Mouse (Mus musculus) heart, postnatal 4 days (tissue): ENCODE data around the gene Rgs9bp. TPM values are rescaled to one million over a fixed set of nuclear protein-coding genes. Genes with fewer than 3 reads are reported as not detected.

Experiments used
- DNase-seq: peaks from one replicate; pipeline ENCODE4 v3.0.0; 2021
- total RNA-seq, 2 experiments: library from RNA; stranded (reverse); gene quantifications; 2 replicates each; pipeline ENCODE4 v1.2.3; 2021

Rgs9bp gene
- under 1 TPM; 0.09 to 0.14 TPM for total RNA-seq

DNA sequence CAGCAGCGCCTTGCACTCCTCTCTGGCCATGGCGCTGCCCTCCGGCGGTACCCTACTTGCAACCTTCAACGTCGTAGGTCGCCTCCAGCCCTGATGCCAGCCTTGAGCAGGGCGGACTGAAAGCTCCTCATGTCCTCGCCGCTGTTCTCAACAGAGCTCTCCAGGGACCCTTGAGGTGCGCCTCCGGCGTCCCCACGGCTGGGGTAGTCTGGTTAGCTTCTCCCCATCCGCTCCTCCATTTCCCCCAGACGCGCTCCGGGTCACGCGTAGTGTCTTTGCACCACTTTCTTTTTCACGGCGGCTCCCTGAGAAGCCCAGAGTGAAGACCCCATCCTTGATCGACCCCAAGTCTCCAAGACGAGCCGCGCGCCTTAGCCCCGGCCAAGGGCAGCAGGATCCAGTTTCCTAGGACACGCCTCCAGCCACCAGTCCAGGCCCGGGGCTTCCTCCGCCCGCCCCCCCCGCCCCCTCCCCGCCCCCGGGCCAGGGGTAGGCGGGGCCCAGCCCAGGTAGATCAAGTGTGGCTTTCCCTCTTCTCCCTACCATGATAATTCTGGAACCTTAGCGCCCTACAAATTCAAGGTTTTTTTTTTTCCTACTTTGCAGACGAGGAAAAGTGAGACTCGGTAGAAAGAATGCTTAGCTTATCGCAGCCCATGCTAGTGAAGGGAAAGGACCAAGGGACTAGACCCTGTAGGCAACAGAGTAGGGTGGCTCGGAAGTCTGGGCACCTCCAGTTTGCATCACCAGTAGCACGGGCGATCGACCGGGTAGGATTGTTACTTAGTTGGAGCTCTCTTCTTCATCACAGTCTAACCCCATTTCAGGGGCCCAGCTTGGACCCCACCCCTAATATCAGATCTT, at the start of gene Rgs9bp:
Gene Rgs9bp, minus strand, starts transcription at position 392 of the 864 bp plus-strand sequence.
- DNase-seq = peak; percentile 28

DNA sequence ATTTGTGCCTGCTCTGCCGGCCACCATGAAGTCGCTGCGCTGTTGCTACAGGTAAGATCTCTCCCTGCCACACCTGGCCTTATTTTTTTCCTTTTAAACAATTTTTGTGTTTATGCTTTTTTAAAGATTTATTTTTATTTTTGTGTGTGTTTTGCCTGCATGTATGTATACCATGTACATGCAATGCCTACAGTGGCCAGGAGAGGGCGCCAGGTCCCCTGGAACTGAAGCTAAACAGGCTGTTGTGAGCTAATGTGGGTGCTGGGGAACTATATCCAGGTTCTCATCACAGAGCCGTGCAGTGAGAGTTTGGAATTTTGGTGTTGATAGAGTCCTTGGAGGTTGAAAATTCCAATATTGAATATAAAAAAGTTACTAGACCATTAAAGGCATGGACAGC, 43.1 kb upstream of the Rgs9bp start:
- peak; percentile 26 for DNase-seq

DNA sequence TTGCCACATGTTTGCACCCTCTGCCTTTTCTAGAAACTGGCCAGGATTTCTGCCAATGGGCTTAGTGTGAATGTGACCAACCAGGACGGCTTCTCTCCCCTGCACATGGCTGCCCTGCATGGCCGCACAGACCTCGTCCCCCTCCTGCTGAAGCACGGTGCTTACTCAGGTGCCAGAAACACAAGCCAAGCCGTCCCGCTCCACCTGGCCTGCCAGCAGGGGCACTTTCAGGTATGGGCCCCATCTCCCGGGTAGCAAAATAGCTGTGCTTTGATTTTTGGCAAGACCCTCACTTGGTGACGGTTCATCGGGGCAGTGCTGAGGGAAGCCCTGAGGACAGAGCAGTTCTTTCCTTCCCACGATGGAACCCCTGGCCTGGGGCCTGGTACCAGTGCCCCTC, 42.0 kb upstream of the Rgs9bp start:
- no peak for DNase-seq

GRCm38 (mm10) chr7:35626038-35626437, 40.7 kb upstream of the Rgs9bp start:
- DNase-seq = no peak

DNA sequence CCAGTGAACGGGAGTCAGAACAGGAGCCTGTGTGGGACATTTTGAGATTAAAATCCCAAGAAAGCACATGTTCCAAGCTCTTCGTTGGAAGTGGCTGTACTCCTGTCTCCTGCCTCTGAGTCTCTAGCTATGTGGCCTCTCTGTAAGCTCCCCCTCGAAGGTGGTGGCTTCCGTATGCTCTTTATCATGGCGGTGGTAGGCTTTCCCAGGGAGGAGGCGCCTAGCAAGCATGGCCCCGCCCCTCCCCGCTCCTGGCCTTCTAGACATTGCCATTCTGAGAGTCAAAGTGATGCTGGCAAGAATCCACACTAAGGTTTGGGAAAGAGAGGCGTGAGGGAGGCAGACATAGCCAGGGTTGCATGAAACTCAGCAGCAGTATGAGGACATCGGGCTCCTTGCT, 37.2 kb upstream of the Rgs9bp start:
- DNase-seq = no peak

DNA sequence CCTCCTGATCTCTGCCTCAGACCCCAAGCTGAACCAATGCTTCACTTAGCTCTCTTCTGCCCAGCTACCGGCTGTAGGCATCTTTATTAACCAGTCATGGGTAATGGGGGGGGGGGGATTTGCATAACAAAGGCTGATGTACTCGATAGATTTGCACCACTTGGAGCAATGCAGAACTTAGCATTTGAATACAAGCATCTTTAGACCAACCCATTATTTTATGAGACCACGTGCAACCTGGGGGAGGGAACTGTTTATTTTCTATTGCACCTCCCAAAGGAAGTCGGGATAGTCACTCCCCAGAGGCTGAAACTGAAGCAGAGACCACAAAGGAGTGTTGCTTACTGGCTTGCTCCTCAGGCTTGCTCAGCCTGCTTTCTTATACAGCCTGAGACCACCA, 32.1 kb upstream of the Rgs9bp start:
- DNase-seq = no peak

DNA sequence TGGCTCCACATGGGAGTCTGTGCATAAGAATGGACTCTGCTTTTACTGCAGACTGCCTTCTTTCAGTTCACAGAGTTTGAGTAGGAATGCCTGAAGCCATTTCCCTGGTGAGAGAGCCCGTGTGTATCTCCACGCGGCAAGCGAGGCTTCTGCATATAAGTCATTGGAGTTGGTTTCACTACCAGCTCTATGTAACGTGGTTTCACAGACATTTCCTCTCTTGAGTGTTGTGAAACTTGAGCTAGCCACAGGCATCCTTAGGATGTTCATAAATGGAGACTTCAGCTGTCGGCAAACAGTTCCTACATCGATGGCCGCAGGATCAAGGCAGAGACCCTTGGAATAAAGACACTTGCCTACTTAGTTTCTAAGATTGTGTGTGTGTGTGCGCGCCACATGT, 23.9 kb upstream of the Rgs9bp start:
- no peak for DNase-seq

DNA sequence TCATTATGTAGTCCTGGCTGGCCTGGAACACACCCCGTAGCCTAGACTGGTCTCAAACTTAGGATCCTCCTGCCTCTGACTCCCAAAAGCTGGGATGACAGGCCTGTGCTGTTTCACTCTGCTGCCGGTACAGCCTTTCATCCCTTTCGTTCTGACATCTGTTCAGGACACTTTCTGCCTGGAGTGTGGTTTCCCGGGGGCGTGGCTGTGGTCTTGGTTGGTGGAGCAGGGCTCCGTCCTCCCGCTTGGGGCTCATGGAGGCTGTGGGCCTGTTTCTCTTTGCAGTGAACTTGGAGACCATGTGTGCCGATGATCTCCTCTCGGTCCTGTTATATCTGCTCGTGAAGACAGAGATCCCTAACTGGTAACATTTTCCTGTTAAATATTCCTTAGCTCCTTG, 21.4 kb upstream of the Rgs9bp start:
- no peak for DNase-seq

- DNase-seq = no peak
Measured at GRCm38 (mm10) chr7:35602766-35603165, 17.4 kb upstream of the Rgs9bp start.

DNA sequence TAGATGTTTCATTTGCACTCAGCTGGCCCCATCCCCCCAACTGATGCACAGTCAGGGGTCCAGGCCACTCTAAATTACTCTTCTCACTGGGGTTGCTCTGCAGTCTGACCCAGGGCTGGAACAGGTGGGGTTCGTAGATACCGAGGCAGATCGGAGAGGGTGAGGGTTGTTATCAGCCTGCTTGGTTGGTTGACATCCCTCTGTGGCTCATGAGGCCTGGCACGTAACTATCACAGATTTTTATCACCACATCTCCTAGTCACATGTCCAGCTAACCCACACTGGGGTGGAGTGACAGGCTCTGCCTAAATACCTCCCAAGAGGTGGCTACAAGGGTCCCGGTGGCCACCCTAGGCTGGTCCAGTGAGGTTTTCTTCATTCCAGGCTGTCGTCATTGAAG, 15.7 kb upstream of the Rgs9bp start:
- no peak for DNase-seq

GRCm38 (mm10) chr7:35600031-35600430, 14.6 kb upstream of the Rgs9bp start:
- no peak for DNase-seq

DNA sequence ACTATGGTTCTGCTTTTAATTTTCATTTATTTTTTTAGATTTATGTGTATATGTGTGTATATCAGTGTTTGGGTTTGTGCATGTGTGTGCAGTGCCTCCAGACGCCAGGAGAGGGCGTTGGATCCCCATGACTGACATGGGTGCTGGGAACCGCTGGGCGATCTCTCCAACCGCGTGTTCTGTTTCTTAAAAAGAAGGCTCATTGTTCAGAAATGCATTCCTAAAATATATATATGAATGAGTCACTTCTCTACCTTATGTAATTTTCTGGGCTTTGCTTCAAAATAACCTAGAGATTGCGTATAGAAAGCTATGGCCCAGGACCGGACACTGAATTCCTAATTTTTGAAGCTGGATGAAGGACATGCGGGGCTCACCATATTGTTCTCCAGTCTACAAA, 14.1 kb upstream of the Rgs9bp start:
- no peak for DNase-seq

DNA sequence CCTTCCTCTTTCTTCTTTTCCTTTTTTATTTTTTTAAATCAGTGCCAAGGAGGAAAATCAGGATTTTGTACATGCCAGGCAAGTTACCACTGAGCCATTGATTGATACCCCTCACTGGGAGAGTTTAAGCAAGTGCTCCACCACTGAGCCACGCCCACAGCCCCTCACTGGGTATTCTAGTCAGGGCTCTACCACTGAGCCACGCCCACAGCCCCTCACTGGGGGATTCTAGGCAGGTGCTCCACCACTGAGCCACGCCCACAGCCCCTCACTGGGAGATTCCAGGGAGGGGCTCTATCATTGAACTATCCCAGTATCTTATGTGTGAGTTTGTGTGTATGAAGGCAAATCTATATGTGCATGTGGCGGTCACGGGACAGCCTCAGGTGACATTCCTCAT, 8.9 kb upstream of the Rgs9bp start:
- DNase-seq = no peak

GRCm38 (mm10) chr7:35590731-35591191, 5.4 kb upstream of the Rgs9bp start:
- peak; percentile 25 for DNase-seq

GRCm38 (mm10) chr7:35589485-35589884, 4.1 kb upstream of the Rgs9bp start:
- DNase-seq = no peak

DNA sequence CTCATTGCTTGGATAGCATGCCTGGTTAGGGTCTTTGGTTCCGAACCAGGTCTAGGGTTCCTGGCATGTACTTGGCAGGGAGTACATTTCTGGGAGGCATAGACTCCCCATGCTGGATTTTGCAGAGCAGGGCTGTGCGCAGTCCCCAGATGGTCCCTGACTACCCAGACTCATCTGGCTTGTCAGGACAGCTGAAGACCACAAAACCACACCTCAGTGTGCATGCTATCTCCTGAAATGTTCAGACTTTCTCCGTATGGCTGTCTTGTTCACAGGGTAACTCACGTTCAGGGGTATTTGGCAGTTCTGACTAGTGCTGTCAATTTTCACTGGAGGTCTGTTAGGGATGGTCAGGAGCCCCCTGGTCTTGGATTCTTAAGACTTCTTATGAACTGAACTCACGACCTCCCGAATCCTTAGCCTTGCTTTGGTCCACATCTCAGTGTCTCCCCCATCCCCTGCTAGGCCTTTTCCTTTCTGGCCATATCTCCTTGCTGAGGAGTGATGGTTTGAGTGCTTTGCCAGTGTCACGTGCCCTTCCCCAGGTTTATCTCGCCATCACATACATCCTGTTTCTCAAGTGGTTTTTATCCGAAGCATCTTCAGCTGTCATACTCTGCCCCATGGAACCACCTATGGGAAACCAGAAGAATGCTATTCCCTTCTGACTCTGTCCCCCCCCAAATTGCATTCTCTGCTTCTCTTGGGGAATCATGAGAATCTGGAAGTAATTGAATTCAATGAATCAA, 3.5 kb upstream of the Rgs9bp start:
- DNase-seq = no peak

GRCm38 (mm10) chr7:35587728-35588127, 2.3 kb upstream of the Rgs9bp start:
- no peak for DNase-seq

DNA sequence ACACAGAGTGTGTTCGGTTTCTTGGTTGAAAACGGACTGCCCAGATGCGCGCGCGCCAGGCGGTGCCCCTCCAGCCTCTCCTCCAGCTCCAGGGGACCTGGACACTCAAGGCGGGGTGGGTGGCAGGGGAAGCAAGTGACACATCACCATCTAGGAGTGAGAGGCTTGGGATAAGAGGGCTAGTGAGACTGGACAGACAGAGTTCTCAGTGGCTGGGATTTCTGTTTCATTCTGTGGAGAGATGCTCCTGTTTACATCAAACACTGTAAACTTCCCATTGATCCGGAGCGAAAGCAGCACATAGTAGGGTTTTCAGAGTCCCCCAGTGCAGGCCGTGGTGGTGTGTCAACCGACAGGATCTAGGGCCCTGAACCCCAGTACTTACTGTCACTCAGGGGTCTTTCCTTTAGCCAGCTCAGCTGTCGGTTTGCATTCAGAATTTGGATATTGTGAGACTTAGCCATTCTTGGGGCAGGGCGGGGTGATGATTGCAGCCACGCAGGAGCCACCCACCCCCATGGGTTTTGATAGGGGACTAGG, 1.6 kb upstream of the Rgs9bp start:
- peak; percentile 14 for DNase-seq

GRCm38 (mm10) chr7:35586055-35586905, 898 bp upstream of the Rgs9bp start, which contains the start of gene Ankrd27:
Gene Ankrd27, plus strand, starts transcription at chr7:35586244.
- peak; percentile 97 for DNase-seq

DNA sequence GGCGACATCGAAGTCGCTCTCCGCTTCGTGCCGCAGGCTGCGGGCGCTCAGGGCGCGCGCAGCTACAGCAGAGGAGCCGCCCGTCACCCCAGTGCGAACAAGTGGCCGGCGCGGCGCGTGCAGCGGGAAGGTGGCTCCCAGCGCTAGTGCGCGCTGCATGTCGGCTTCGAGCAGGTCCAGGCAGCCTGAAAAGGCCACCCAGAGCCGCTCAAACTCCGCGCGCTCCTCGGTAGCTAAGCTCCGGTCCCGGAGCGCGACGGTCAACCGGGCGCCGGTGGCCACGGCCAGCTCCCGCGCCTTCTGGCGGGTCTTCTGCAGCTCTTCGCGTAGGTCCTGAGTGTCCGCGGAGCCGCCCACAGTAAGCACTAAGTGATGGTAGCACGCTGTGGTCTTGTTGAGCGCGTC, 594 bp downstream of the Rgs9bp start:
- peak; percentile 33 for DNase-seq

- DNase-seq = no peak
Measured at GRCm38 (mm10) chr7:35584068-35584785, 1.2 kb downstream of the Rgs9bp start.
